Mouse (Mus musculus) cortical plate, adult 2 months (tissue): ENCODE data around the gene Tenm2. TPM values are rescaled to one million over a fixed set of nuclear protein-coding genes. Genes with fewer than 3 reads are reported as not detected.

Experiments used
- H3K27ac ChIP-seq: fragments of 200-500 bp; 2 replicates; pipeline ENCODE4 v1.5.1; 2012; ENCODE audit warnings: low read length, control low read depth, inconsistent platforms; ENCODE audit not compliant: insufficient read depth
- H3K4me1 ChIP-seq: fragments of 200-500 bp; 2 replicates; pipeline ENCODE4 v1.6.1; 2011; ENCODE audit warnings: low read length; ENCODE audit not compliant: control insufficient read depth, insufficient read depth
- H3K4me3 ChIP-seq: fragments of 200-500 bp; 2 replicates; pipeline ENCODE4 v1.5.1; 2011; ENCODE audit warnings: mild to moderate bottlenecking, low read length, control low read depth; ENCODE audit not compliant: insufficient read depth
- CTCF ChIP-seq: fragments of 200-500 bp; IDR thresholded peaks from 2 replicates; pipeline ENCODE4 v1.5.1; 2011; ENCODE audit warnings: mild to moderate bottlenecking, control low read depth, low read length; ENCODE audit not compliant: insufficient read depth; ENCODE audit errors: extremely low read depth
- POLR2A ChIP-seq: fragments of 200-500 bp; IDR thresholded peaks from 2 replicates; pipeline ENCODE4 v1.6.1; 2011; ENCODE audit warnings: mild to moderate bottlenecking, low read length, control low read depth; ENCODE audit not compliant: insufficient read depth; ENCODE audit errors: extremely low read depth
- polyA plus RNA-seq: library from polyadenylated mRNA; depleted of rRNA; stranded (reverse); fragments of >200 nt; gene quantifications from 2 replicates; pipeline ENCODE4 v1.2.3, GENCODE M21; 2012

The Tenm2 gene
- polyA plus RNA-seq, 1 experiment = 26.6 TPM

DNA sequence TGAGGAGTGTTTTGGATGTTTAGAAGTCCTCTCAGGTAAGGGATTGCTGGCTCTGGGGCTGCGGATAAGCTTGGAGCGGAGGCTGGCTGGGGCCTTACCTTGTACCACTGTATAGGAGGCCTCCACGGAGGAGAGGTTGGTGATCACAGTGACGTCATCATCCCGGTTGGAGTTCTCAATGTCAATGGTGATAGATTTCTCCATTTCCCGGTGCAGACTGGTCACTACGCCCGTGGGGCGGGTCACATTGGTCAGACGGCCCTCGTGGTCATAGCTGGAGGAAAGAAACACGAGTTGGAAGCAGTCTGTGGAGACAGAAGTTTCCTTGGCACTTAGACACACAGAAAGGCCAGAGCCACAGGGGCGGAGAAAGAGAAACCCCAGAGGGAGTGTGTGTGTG lies 1194.4 kb downstream of the Tenm2 start:
- TF ChIP-seq CTCF = no peak
- TF ChIP-seq POLR2A = no peak
- Histone ChIP-seq H3K27ac (no peak overlapping the region), H3K4me3 (no peak overlapping the region), H3K4me1 (no peaks in the 10 kb centered on the region)

DNA sequence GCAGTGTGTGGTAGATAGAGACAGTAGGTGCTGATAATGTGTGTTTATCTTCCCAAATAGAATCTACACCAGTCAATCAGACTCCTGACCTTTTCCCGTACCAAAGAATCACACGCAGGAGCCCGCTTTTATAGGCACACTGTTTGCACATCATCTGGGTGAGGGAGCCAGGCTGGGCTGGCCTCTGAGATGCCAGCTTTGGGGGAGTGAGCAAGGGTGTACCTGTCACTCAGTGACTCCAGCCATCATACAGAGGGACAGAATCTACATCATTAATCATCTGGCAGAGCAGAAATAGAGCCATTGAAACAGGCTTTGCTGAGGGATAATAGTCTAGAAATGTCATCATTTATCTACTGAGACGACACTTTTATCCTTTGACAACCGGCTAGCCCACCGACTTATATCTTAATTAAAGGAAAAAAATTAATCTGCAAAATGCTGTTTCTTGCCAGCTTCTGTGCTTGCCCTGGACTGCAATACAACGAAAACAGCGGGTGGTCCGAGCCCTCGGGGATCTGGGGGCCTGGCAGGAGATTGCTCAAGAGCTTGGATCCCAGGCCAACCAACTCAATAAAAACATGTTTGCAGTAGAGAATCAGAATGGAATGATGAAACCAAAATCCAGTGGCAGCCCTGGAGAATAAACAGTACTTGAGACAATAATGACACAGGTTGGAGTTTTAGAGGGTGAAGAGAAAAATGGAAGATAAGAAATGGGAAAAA lies 1195.1 kb downstream of the Tenm2 start:
- TF ChIP-seq POLR2A (no peak), CTCF (no peak)
- no peak overlapping the region for H3K4me3 ChIP-seq
- no peaks in the 10 kb centered on the region for H3K4me1 ChIP-seq
- H3K27ac ChIP-seq = no peak overlapping the region

DNA sequence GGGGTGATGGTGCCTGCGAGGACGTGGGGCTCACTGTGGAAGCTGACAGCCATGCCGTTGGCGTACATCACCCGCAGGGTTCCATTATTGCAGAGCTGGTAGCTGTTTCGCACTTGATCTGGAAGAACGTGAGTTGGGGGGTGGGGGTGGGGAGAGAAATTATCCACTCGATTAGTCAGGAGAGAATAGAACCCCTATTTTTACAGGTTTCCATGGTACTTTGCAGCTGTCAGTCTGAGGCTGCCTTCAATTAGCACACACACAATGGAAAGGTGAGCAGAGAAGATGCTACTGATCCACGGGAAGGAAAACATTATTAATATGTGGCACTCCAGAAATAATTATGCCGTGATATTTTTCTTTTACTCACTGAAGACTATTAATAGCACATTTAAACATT lies 1195.9 kb downstream of the Tenm2 start:
- no peak overlapping the region for H3K27ac ChIP-seq
- H3K4me3 ChIP-seq = no peak overlapping the region
- H3K4me1 ChIP-seq = no peaks in the 10 kb centered on the region
- no peak for TF ChIP-seq POLR2A
- TF ChIP-seq CTCF = no peak

DNA sequence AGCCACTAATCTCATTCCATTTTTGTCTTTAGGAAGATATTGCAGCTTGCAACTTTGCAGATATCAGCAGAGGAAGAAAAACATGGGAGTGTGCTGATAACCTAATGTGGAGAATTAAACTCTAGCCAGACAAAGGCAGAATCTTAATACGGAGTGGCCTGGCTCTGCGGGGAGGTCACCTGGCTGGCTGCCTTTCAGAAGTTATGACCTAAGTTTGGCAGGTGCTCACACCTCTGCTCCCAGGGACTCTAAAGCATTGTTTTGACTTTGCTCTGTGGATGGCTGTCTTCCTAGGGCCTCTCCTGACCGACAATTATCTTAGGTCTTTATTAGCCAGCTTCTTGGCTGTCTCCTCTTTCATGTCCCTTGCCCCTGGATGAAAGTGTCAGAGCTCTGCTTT lies 1197.4 kb downstream of the Tenm2 start:
- no peak overlapping the region for H3K4me3 ChIP-seq
- no peak for TF ChIP-seq CTCF
- no peak for TF ChIP-seq POLR2A
- H3K27ac ChIP-seq = no peak overlapping the region
- no peaks in the 10 kb centered on the region for H3K4me1 ChIP-seq

DNA sequence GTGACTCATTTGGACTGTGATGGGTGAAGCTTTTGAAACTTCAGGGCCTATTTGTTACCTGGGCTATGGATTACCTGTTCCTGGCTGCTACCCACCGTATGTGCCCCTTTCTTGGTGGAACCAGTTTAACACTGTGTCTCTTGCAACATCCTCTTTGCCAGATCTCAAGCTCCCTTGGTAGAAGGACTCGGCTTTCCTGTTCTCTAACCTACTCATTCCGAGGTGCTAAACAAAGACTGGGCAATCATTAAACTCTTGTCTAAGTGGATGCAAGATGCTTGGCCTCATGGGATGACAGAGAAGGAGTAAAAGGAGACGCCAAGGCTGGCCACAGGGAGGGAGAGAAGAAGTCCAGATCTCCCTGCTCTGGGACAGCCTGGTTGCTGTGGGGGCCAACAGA lies 1198.5 kb downstream of the Tenm2 start:
- H3K27ac ChIP-seq = no peak overlapping the region
- no peak overlapping the region for H3K4me3 ChIP-seq
- no peaks in the 10 kb centered on the region for H3K4me1 ChIP-seq
- TF ChIP-seq CTCF = no peak

DNA sequence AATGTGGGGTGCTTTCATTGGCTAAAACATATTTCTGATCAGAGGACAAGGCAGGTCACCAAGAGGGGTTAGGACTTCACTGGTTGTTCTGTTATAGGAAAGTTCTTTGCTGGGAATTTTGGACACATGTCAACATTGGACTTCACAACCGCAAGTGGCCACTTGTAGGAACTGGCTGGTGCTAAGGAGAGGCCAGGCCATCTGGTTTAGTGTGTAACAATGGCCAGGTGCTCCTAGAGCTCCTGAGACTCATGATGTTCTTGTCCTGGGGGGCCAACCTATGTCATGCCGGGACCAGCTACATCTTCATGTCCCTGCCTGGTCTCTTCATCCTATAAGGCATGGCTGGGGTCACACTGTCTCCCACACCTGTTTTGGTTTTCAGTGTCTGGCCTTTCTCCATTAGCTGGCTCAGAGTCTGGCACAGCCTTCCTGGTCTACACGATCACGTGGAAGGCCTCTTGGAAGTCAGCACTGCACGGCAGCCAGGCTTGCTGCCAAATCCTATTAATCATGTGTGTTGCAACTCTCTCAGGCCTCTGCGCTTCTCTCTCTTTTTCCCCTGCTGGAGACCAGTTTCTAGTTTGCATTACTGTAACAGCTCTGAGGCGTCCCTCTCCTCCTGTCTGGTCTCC lies 1199.6 kb downstream of the Tenm2 start:
- no peak for TF ChIP-seq POLR2A
- no peak for TF ChIP-seq CTCF
- H3K4me1 ChIP-seq = no peaks in the 10 kb centered on the region
- no peak overlapping the region for H3K27ac ChIP-seq
- H3K4me3 ChIP-seq = no peak overlapping the region

DNA sequence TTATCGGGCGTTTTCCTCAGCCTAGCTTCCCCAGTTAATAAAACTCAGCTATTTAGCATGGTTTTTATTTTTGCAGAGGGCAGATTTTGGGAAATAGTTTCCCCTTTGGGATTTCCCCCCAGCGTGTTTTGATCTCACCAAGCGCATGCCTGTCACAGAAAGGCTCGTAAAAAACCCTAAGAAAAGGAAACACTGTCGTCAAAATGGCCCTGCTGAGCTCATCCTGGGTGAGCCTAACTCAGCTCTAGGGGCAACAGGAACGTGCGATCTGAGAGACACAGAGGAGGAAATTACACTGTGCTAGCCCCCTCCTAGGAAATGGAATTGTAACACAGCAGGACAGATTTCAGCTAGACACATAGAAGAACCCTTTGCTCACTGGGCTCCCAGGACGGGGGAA lies 1204.0 kb downstream of the Tenm2 start:
- TF ChIP-seq CTCF = no peak
- TF ChIP-seq POLR2A = no peak
- no peak overlapping the region for H3K27ac ChIP-seq
- no peak overlapping the region for H3K4me3 ChIP-seq
- no peaks in the 10 kb centered on the region for H3K4me1 ChIP-seq

DNA sequence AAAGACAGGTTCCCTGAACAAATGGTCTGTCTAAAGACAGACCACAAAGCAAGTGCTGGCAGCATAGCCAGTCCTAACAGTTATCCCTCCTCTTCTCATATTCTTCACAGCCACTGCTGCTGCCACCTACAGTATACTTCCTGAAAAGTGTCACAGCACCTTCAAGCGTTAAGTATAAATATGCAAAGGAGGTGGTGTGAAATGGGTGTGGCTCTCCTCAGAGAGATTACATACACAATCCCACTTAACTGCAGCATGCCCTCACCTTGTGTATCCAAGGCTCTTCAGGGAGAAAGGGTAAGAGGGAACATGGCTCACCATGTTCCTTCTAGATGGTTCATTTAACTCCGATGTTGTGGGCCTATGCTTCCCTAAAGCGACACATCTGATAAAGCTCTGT lies 1215.8 kb downstream of the Tenm2 start:
- no peak overlapping the region for H3K4me3 ChIP-seq
- H3K27ac ChIP-seq = no peak overlapping the region
- H3K4me1 ChIP-seq = no peaks in the 10 kb centered on the region
- TF ChIP-seq POLR2A (no peak), CTCF (no peak)

DNA sequence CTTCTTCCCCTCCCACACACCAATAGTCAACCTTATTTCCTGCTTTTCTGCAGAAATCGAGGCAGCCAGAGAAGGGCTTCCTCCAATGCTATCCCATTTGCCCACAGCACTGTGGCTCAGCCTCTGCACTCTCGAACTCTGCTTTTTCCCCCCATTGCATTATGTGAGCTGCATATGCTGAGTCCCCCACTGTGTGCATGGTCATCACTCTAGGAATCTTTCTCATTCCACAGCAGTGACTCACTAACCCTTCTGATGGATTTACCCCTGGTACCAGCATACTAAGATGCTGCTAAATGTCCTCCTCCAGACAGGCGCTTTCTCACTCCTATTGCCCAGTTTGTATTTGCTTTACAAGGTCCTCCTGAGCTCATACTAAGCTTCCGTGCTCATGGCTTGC lies 1222.6 kb downstream of the Tenm2 start:
- Histone ChIP-seq H3K4me3 (no peak overlapping the region), H3K4me1 (no peaks in the 10 kb centered on the region), H3K27ac (no peak overlapping the region)
- no peak for TF ChIP-seq POLR2A
